Mouse (Mus musculus) heart, embryonic 11.5 days (tissue): ENCODE measurements at regions not wholly inside any gene's neighbourhood (a gene's known extent, or its start where the extent isn't known, plus 50 kb on each side); places are given as distances from the start of the nearest gene placed in this dataset.

Source experiments
- ATAC-seq: fragments of 200-750 bp; cut with Nextera tagmentation; replicated peaks from 2 replicates; pipeline ENCODE4 v1.8.0; 2017; ENCODE audit warnings: moderate library complexity; ENCODE audit not compliant: insufficient number of reproducible peaks, low FRiP score, low TSS enrichment
- H3K27ac ChIP-seq: fragments of 300-500 bp; sonication (generic); 2 replicates; pipeline ENCODE4 v1.5.1; 2014; ENCODE audit warnings: mild to moderate bottlenecking, low read depth, low read length
- H3K27me3 ChIP-seq: fragments of 300-500 bp; sonication (generic); 2 replicates; pipeline ENCODE4 v1.6.1; 2014; ENCODE audit warnings: mild to moderate bottlenecking, low read length, mixed read lengths; ENCODE audit not compliant: control insufficient read depth, insufficient read depth
- H3K36me3 ChIP-seq: fragments of 300-500 bp; sonication (generic); 2 replicates; pipeline ENCODE4 v1.6.1; 2014; ENCODE audit warnings: mild to moderate bottlenecking, low read length, moderate library complexity, mixed read lengths; ENCODE audit not compliant: control insufficient read depth, insufficient read depth
- H3K4me1 ChIP-seq: fragments of 300-500 bp; sonication (generic); 2 replicates; pipeline ENCODE4 v1.6.1; 2014; ENCODE audit warnings: low read length; ENCODE audit not compliant: control insufficient read depth, insufficient read depth
- H3K4me2 ChIP-seq: fragments of 300-500 bp; sonication (generic); 2 replicates; pipeline ENCODE4 v1.6.1; 2014; ENCODE audit warnings: mild to moderate bottlenecking, moderate library complexity
- H3K4me3 ChIP-seq: fragments of 300-500 bp; sonication (generic); 2 replicates; pipeline ENCODE4 v1.5.1; 2014; ENCODE audit warnings: low read depth, low read length
- H3K9ac ChIP-seq: fragments of 300-500 bp; sonication (generic); 2 replicates; pipeline ENCODE4 v1.6.1; 2014; ENCODE audit warnings: mild to moderate bottlenecking, low read depth, low read length, moderate library complexity
- H3K9me3 ChIP-seq: fragments of 300-500 bp; sonication (generic); replicated peaks from 2 replicates; pipeline ENCODE4 v1.6.1; 2016; ENCODE audit warnings: low read length; ENCODE audit not compliant: control insufficient read depth
- WGBS: fragments of 180-500 bp; shearing (Covaris S2); extraction: QIAGEN DNeasy Blood & Tissue Kit; methylation state at CpG from one replicate; pipeline ENCODE4 v1.1.7; 2014; ENCODE audit not compliant: insufficient replicate concordance; 5-methylcytosine and 5-hydroxymethylcytosine counted together

DNA sequence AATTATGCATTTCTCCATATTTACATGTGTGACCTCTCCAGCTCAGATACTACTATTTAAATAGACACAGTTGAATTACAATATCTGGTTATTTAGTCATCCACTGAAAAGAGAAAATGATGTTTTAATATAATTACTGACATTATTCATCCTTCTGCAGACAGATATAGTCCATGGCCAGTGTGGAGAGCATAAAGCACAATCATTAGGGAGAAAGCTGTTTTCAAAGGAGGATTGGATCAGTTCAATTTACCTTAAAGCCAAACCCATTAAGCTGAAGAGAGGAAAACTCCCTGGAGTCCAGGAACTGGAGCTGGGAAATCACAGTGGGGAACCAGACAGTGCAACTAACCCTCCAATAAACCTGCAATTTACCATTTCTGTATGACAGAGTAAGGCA is 339.8 kb upstream of the Rgs17 start:
- Histone ChIP-seq H3K9ac (no peak overlapping the region), H3K4me3 (no peak overlapping the region), H3K4me1 (no peaks in the 10 kb centered on the region), H3K4me2 (no peak overlapping the region), H3K27ac (no peak overlapping the region), H3K36me3 (no peaks in the 10 kb centered on the region), H3K9me3 (no peaks in the 10 kb centered on the region), H3K27me3 (no peaks in the 10 kb centered on the region)
- no peak for ATAC-seq

DNA sequence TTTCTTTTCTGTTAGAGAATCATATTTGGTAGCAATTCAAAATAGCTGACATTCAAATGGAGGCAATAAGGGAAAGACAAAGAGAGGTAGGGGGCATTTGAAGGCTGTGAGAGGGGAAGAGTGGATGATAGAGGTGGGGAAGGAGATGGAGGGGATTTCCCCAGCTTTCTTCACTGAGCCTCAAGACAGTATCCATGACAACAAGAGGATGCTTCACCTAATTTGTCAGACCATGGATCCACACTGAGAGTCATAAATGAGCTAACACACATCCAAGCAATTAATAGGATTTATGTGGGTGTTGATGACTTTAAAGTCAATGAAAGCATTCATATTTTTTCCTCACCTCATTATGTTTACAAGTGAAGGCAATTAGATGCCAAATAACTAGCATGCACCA is 343.5 kb upstream of the Rgs17 start:
- Histone ChIP-seq H3K9me3 (no peaks in the 10 kb centered on the region), H3K4me3 (no peak overlapping the region), H3K27me3 (no peaks in the 10 kb centered on the region), H3K9ac (no peak overlapping the region), H3K4me1 (no peaks in the 10 kb centered on the region), H3K27ac (no peak overlapping the region), H3K4me2 (no peak overlapping the region), H3K36me3 (no peaks in the 10 kb centered on the region)
- ATAC-seq = no peak

DNA sequence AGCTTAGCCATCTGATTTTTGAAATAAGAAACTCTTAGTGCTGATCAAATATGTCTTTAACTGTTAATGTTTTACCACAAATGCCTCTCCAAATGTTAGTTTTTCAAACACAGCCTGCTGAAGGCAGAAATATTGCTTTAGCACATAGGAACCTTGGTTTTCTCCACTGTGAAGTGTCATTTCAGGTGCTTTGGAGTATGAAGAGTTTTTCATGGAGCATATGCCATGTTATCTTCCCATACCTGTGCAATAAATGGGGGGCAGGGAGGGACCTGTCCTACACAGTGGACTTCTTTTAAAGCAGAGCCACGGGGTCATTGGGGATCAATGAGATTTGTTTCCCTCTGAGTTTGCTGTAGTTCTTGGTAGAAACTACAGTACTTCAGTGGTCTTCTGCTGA is 369.2 kb upstream of the Rgs17 start:
- Histone ChIP-seq H3K9ac (no peak overlapping the region), H3K27me3 (no peaks in the 10 kb centered on the region), H3K36me3 (no peaks in the 10 kb centered on the region), H3K4me2 (no peak overlapping the region), H3K9me3 (no peaks in the 10 kb centered on the region), H3K4me1 (no peaks in the 10 kb centered on the region), H3K27ac (no peak overlapping the region), H3K4me3 (no peak overlapping the region)
- 63% methylated on average over 1 of the region's 1 CpGs for WGBS
- ATAC-seq = no peak

- Histone ChIP-seq H3K4me2 (no peak overlapping the region), H3K27me3 (no peaks in the 10 kb centered on the region), H3K27ac (no peak overlapping the region), H3K4me1 (no peaks in the 10 kb centered on the region), H3K9me3 (no peaks in the 10 kb centered on the region), H3K9ac (no peak overlapping the region), H3K4me3 (no peak overlapping the region), H3K36me3 (no peaks in the 10 kb centered on the region)
- ATAC-seq = no peak
- WGBS = 71% methylated on average over 4 of the region's 4 CpGs
These were observed 374.4 kb upstream of the Rgs17 start for GRCm38 (mm10) chr10:6296621-6297020.

- Histone ChIP-seq H3K27me3 (no peaks in the 10 kb centered on the region), H3K27ac (no peak overlapping the region), H3K36me3 (no peaks in the 10 kb centered on the region), H3K4me1 (no peaks in the 10 kb centered on the region), H3K9me3 (no peaks in the 10 kb centered on the region), H3K9ac (no peak overlapping the region), H3K4me3 (no peak overlapping the region), H3K4me2 (no peak overlapping the region)
- 88% methylated on average over 1 of the region's 1 CpGs for WGBS
- no peak for ATAC-seq
These were observed 375.6 kb upstream of the Rgs17 start for GRCm38 (mm10) chr10:6297796-6298195.

GRCm38 (mm10) chr10:6298682-6299081 is 376.5 kb upstream of the Rgs17 start:
- no peak overlapping the region for H3K27ac ChIP-seq
- no peak overlapping the region for H3K4me2 ChIP-seq
- H3K36me3 ChIP-seq = no peaks in the 10 kb centered on the region
- no peak overlapping the region for H3K9ac ChIP-seq
- no peak overlapping the region for H3K4me3 ChIP-seq
- H3K9me3 ChIP-seq = no peaks in the 10 kb centered on the region
- H3K4me1 ChIP-seq = no peaks in the 10 kb centered on the region
- 69% methylated on average over 2 of the region's 2 CpGs for WGBS
- no peak for ATAC-seq
- no peaks in the 10 kb centered on the region for H3K27me3 ChIP-seq

- no peaks in the 10 kb centered on the region for H3K4me1 ChIP-seq
- H3K9me3 ChIP-seq = no peaks in the 10 kb centered on the region
- H3K4me3 ChIP-seq = no peak overlapping the region
- no peak overlapping the region for H3K9ac ChIP-seq
- no peak for ATAC-seq
- no peaks in the 10 kb centered on the region for H3K27me3 ChIP-seq
- H3K36me3 ChIP-seq = no peaks in the 10 kb centered on the region
- no peak overlapping the region for H3K4me2 ChIP-seq
- no peak overlapping the region for H3K27ac ChIP-seq
These were observed 379.3 kb upstream of the Rgs17 start for GRCm38 (mm10) chr10:6301514-6301913.

DNA sequence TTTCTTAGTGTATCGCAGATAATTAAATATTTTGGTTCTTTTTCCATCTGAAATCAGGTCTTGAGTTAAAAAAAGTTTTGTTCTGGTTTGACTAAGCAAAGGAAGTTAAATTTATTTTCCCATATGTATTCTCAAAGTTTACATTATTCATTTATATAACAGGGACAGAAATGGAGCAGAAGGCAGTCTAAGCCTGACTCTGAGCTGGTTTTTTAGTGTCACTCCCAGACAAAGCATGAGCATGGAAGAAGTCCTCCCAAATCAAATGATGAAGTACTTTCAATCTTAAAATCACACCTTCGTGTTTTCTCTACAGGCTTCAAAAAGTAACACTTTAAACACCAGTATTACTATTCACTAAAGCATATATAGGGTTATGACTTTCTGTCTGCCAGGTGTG is 387.2 kb upstream of the Rgs17 start:
- H3K9ac ChIP-seq = no peak overlapping the region
- ATAC-seq = no peak
- 66% methylated on average over 2 of the region's 2 CpGs for WGBS
- no peaks in the 10 kb centered on the region for H3K36me3 ChIP-seq
- no peaks in the 10 kb centered on the region for H3K27me3 ChIP-seq
- H3K4me3 ChIP-seq = no peak overlapping the region
- H3K4me2 ChIP-seq = no peak overlapping the region
- no peak overlapping the region for H3K27ac ChIP-seq
- H3K9me3 ChIP-seq = no peaks in the 10 kb centered on the region
- no peaks in the 10 kb centered on the region for H3K4me1 ChIP-seq

DNA sequence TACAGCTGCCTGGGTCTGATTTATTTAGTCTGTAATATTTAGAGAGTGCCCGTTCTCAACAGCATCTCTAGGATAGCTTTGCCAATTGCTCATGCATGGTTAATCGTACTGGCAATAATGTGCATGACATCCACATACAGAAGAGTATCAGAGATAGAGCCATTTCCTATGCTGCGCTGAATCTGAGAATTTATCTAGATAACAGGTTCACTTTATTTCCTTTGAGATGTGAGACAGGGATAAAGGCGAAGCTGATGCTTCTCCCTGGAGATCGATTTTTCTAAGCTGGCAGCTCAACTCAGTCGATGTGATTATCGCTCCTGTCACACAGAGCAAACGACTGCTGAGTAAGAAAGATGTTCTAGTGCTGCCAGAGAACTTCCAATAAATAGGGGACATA is 416.7 kb upstream of the Oprm1 start:
- WGBS = 83% methylated on average over 8 of the region's 8 CpGs

More for the DNA sequence above, 416.7 kb upstream of the Oprm1 start:
- Histone ChIP-seq H3K9ac (no peak overlapping the region), H3K27ac (no peak overlapping the region), H3K27me3 (no peaks in the 10 kb centered on the region), H3K36me3 (no peaks in the 10 kb centered on the region), H3K4me3 (no peak overlapping the region), H3K4me1 (no peaks in the 10 kb centered on the region), H3K4me2 (no peak overlapping the region), H3K9me3 (no peaks in the 10 kb centered on the region)
- no peak for ATAC-seq
